Mouse (Mus musculus) lung, postnatal 36 days (tissue): ENCODE results near the gene Napsa.

Source experiments
- DNase-seq: peaks from one replicate; pipeline ENCODE4 v3.0.0; 2022; ENCODE audit warnings: mixed read lengths

Napsa gene

GRCm38 (mm10) chr7:44597666-44598065 lies 25.5 kb downstream of the Napsa start:
- DNase-seq, result no peak

DNA sequence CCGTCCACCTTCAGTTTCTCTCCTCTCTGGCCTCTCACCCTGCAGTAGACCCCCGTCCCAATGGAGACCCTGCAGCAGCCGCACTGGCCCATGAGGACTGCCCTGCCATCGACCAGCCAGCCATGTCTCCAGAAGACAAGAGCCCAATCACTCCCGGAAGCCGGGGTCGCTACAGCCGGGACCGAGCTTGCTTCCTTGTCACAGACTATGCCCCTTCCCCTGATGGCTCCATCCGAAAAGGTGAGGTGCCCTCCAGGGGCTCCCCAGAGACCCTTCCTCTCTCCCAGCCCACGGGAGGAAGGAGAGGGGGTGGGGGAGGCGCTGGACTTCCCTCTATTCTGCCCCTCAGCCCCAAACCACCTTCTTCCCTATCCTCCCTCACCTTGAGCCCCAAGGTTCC lies 26.2 kb downstream of the Napsa start:
- DNase-seq, result no peak

GRCm38 (mm10) chr7:44600691-44601262 lies 28.6 kb downstream of the Napsa start:
- no peak for DNase-seq

GRCm38 (mm10) chr7:44601646-44602045 lies 29.5 kb downstream of the Napsa start:
- no peak for DNase-seq

DNA sequence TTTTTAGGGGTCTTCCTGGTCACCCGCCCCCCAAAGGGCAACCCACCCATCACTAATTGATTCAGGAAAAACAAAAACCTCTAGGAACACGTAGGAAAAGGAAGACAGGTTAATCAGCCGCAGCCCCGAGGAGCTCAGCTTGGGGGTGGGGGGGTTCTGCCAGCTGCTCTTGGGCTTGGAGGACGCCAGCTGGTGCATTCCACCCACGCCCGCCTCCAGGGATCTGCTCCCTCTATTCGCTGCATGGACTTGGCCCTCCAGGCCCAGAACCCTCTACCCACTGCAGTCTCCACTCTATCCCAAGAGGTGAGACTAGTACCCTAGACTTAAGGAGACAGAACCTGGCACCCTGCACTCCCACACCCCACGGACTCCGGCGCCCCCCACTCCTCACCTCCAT lies 30.3 kb downstream of the Napsa start:
- DNase-seq, result no peak

- no peak for DNase-seq
These were observed 31.1 kb downstream of the Napsa start for GRCm38 (mm10) chr7:44603186-44603855.

- no peak for DNase-seq
These were observed 32.0 kb downstream of the Napsa start for GRCm38 (mm10) chr7:44604139-44604606.

GRCm38 (mm10) chr7:44604619-44605018 lies 32.4 kb downstream of the Napsa start:
- no peak for DNase-seq

- no peak for DNase-seq
These were observed 33.3 kb downstream of the Napsa start for GRCm38 (mm10) chr7:44605436-44605835.

- peak; percentile 88 for DNase-seq
These were observed 34.2 kb downstream of the Napsa start for GRCm38 (mm10) chr7:44606171-44606901.

DNA sequence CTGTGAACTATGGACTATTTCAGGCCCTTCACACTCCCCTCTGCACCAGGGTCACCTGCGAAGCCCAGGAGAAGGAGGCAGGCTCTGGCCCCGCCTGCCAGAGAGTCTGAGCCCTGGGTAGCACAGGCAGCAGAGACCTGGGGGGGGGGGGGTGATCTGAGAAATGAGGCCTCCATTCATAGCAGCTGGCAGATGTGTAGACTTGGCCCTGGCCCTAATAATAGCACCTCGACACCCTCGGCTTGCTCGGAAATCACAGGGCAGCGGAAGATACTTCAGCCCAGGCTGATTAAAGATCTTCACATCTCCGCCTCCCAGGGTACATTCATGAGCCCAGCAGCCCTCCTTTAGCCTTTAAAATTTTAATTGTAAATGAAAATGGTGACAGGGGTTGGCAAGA lies 40.0 kb downstream of the Napsa start:
- DNase-seq, result no peak

DNA sequence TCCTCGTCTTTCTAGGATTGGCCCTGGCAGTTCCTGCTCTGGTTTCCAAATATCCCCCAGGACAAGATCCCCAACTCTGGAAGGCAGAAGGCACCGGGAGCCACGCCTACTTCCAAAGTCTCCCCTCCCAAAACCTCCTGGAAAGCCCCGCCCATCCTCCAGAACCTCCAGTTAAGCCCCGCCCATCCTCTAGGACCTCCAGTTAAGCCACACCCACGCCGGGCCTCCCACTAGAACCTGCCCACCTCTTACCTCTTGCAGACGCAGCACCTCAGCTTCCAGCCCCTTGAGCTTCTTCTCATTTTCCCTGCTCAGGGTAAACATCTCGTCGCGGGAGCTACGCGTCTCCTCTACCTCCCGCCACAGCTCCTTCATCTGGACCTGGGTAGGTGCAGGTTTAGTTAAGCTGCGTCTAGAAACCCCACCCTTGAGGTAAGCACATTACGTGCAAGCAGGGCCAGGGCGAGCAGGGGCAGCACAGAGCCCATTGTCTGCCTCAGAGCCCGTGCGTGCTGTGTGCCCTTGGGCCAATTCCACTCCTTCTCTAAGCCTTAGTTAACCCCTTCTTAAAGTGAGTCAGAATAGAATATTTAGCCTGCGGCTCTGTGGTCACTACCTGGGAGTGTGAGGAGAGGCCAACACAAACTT lies 42.0 kb downstream of the Napsa start:
- DNase-seq, result peak; percentile 63

- no peak for DNase-seq
These were observed 43.1 kb downstream of the Napsa start for GRCm38 (mm10) chr7:44615309-44615708.

DNA sequence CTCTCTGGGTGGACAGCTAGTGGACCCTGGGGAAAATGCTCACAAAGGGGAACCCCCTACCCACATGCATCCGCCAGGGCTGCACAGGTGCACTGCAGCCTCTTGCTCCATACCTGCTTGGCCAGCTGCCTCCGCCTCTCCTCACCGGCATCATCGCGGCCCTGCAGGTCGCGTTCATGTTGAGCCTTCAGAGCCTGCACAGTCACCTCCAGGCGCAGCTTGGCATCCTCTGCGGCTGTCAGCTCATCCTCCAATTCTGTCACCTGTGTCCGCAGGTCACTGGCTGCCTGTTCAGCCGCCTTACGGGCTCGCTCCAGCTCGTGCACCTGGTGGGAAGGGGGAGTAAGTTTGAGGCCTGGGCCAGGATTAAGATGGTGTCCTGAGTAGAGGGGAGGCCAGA lies 43.8 kb downstream of the Napsa start:
- no peak for DNase-seq

DNA sequence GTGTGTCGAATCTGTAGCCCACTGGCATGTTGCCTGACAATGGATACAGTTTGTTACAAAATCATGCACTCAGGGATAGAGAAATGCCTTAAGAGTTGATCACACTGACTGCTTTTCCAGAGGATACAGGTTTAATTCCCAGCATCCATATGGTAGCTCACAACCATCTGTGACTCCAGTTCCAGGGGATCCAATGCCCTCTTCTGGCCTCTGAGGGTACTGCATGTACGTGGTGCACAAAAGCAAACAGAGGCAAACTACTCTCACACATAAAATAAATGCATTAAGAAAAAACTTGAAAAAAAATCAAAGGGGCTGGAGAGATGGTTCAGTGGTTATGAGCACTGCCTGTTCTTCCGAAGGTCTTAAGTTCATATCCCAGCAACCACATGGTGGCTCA lies 44.9 kb downstream of the Napsa start:
- DNase-seq, result peak; percentile 37

GRCm38 (mm10) chr7:44623714-44624542 lies 51.7 kb downstream of the Napsa start:
- no peak for DNase-seq

- no peak for DNase-seq
These were observed 52.3 kb downstream of the Napsa start for GRCm38 (mm10) chr7:44624543-44624826.

DNA sequence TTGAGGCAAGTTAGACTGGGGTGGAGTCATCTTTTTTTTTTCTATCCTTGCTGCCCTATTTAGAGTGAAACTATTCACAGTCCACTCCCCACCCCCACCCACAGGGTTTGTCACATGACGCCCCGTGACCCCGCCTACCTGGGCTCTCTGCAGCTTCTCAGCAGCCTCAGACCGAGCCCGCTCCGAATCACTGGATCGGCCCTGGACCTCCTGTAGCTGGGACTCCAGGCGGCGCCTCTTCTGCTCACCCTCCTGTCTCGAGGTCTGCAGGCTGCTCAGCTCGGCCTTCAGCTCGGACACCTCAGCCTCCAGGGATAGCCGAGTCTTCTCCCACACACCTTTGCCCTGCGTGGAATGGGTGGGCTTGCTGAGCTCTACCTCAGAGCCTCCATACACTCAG lies 52.6 kb downstream of the Napsa start:
- DNase-seq, result no peak

DNA sequence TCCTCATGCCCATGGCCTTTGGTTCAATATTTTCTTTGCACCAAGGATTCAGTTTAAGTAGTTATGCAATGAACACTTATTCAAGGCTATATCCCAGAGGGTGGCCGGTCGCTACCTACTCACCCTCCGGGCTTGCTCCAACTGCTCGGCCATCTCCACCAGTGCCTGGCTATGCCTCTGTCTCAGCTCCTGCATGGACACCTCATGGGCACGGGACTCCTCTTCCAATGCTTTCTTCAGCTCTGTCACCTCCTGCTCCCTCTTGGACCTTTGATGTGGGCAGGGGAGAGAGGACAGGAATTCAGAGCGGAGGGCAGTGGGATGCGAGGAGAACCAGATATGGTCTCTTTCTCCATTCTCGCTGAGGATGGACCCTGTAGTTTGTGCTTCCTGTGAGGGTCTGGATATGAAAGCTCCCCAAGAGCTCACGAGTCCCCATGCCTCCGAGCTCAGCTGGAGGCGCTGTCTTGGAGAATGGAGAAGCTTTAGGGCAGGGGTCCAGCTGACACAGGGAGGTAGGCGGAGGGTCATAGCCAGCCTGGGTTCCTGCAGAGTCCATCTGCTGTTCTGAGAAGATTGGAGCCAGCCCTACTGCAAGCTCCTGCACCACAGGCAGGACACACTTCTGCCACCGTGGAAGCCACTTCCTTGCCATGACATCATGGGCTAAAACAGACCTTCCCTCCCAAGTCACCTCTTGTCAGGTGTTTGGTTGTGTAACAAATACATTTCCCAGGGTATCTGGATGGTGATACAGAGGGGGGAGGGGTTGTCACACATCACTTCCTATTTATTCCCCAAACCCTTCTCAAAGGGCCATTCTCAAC lies 53.3 kb downstream of the Napsa start:
- DNase-seq, result no peak

- DNase-seq, result no peak
These were observed 53.8 kb downstream of the Napsa start for GRCm38 (mm10) chr7:44626068-44626385.

DNA sequence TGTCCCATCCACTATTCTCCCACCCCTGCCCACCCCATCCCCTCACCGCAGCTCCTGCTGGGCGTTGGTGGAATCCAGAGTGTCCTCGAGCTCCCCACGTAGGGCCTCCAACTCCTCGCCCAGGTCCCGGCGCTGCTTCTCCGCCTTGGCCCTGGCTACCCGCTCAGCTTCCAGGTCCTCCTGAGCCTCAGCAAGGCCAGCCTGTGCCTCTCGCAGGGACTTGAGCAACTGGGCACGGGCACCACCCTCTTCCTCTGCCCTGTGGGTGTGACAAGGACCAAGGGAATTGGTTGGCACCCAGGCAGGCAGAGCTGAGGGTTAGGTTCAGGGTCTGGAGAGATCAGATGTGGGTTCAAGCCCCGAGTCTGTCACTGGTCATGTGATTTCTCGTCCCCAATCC lies 54.8 kb downstream of the Napsa start:
- no peak for DNase-seq

DNA sequence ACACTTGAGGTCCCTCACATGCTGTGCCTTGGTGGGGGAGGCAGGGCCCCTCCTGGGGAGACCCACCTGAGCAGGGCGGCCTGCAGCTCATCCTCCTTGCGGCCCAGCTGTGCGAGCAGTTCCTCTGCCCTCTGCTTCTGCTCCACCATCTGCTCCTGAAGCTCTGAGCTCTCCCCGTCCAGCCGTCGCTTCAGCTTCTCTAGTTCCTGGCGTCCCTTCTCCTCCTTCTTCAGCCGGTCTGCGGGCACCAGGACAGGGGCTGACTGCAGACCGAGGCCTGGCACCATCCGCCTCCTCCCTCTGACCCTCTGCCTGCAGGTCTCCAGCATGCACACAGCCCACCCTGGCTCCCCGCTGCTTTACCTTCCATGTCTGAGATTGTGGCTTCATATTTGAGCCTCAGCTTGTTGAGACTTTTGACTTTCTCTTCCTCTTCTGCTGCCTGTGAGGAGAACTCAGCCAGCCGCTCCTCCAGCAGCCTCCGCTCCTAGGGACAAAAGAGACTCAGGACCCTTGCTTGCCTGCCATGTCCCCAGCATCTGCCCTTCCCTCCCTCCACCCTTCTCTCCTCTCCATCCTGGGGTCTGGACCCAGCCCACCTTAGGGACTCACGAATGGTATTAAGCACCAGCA lies 56.3 kb downstream of the Napsa start:
- no peak for DNase-seq
